Mouse (Mus musculus) spleen, adult 2 months (tissue): Measurements from ENCODE around the gene Lpp. TPM values are rescaled to one million over a fixed set of nuclear protein-coding genes. Genes with fewer than 3 reads are reported as not detected.

Source experiments
- DNase-seq, 2 experiments: peaks; one replicate each; pipeline versions ENCODE4 v3.0.0 to v3.0.0-alpha.2; 2012 to 2021; ENCODE audit warnings: low spot score in 2 of 2, low read depth in 1 of 2
- H3K27ac ChIP-seq: fragments of 200-500 bp; 2 replicates; pipeline ENCODE4 v1.5.1; 2012; ENCODE audit warnings: low read length, inconsistent platforms; ENCODE audit not compliant: insufficient read depth
- H3K27me3 ChIP-seq: fragments of 200-500 bp; 2 replicates; pipeline ENCODE4 v1.6.1; 2012; ENCODE audit warnings: mild to moderate bottlenecking, moderate library complexity, low read length, inconsistent platforms; ENCODE audit not compliant: control insufficient read depth, insufficient read depth
- H3K36me3 ChIP-seq: fragments of 200-500 bp; 2 replicates; pipeline ENCODE4 v1.6.1; 2012; ENCODE audit warnings: mild to moderate bottlenecking, low read length, inconsistent platforms; ENCODE audit not compliant: control insufficient read depth, insufficient read depth
- H3K4me1 ChIP-seq: fragments of 200-500 bp; 2 replicates; pipeline ENCODE4 v1.6.1; 2011; ENCODE audit warnings: inconsistent platforms; ENCODE audit not compliant: control insufficient read depth, insufficient read depth, insufficient read length
- H3K4me3 ChIP-seq: fragments of 200-500 bp; 2 replicates; pipeline ENCODE4 v1.5.1; 2011; ENCODE audit warnings: mild to moderate bottlenecking, inconsistent platforms; ENCODE audit not compliant: insufficient read depth, insufficient read length; ENCODE audit errors: extremely low read depth
- CTCF ChIP-seq: fragments of 200-500 bp; IDR thresholded peaks from 2 replicates; pipeline ENCODE4 v1.5.1; 2011; ENCODE audit warnings: mild to moderate bottlenecking, inconsistent platforms; ENCODE audit not compliant: insufficient read depth, insufficient read length, insufficient replicate concordance; ENCODE audit errors: extremely low read depth
- POLR2A ChIP-seq: fragments of 200-500 bp; IDR thresholded peaks from 2 replicates; pipeline ENCODE4 v1.6.1; 2011; ENCODE audit warnings: low read depth, low read length, inconsistent platforms
- WGBS: fragments of 180-500 bp; shearing (Covaris S2); methylation state at CpG from one replicate; pipeline ENCODE4 v1.1.7; 2018; 5-methylcytosine and 5-hydroxymethylcytosine counted together
- polyA plus RNA-seq: library from polyadenylated mRNA; depleted of rRNA; stranded (reverse); fragments of >200 nt; gene quantifications from 2 replicates; pipeline ENCODE4 v1.2.3, GENCODE M21; 2012

The Lpp gene
- polyA plus RNA-seq, 1 experiment: 8.2 TPM

DNA sequence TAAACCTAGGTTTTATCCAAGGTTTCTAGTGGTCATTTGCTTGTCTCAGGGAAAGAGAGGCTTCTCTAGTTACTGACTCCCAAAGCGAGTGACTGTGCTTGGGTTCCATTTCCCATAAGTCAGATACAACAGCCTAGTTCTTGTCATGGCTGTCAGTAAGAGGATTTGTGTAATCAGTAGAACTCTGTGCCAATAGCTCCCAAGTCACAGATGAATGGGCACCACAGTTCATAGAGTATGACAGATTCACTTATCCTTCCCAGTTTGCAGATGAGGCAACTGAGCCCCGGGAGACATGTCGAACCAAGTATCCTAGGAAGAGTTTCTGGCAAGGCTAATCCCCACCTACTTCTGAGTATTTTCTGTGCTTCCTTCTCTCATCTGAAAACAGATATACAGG, 556.0 kb downstream of the Lpp start:
- no peak overlapping the region for H3K27ac ChIP-seq

DNA sequence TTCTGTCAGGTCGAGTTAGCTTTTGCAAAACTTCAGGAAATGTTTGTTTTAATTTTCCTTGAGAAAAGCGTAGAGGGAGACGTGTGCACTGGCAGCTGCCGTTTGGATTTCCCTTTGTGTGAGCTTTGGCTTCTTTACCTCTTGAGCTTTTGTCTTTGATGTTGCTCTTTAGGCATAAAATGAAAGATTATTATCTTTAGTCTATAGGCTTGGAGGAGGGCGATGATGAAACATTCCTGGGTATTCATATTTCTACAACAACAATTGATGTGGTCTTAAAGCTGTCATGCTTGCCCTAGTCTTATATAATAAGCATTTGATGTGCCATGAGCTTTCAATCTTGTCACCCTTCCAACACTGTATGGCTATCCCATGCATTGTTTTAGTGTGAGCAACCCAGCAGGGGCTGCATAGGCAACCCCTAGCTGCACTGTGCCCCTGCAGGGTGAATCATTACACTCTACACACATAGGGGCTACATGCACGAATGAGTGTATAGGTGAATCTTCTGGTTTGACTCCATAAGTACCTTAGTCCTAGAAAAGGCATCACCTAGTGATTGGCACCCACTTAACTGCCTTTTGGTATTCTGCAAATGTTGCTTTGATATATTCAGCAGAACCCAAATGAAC, 556.9 kb downstream of the Lpp start:
- DNase-seq: no peak
- Histone ChIP-seq H3K4me1 (no peaks in the 10 kb centered on the region; the same call in 1 of the 2 replicates), H3K27ac (no peak overlapping the region), H3K4me3 (no peak overlapping the region), H3K27me3 (no peaks in the 10 kb centered on the region), H3K36me3 (no peaks in the 10 kb centered on the region)
- TF ChIP-seq POLR2A (no peak), CTCF (no peak)
- 76% methylated on average over 6 of the region's 6 CpGs for WGBS

More for the DNA sequence above, 556.0 kb downstream of the Lpp start:
- DNase-seq: no peak
- no peaks in the 10 kb centered on the region for H3K27me3 ChIP-seq
- TF ChIP-seq POLR2A (no peak), CTCF (no peak)
- WGBS: 95% methylated on average over 3 of the region's 3 CpGs
- no peaks in the 10 kb centered on the region; the same call in 1 of the 2 replicates for H3K4me1 ChIP-seq
- no peak overlapping the region for H3K4me3 ChIP-seq
- H3K36me3 ChIP-seq: no peaks in the 10 kb centered on the region

DNA sequence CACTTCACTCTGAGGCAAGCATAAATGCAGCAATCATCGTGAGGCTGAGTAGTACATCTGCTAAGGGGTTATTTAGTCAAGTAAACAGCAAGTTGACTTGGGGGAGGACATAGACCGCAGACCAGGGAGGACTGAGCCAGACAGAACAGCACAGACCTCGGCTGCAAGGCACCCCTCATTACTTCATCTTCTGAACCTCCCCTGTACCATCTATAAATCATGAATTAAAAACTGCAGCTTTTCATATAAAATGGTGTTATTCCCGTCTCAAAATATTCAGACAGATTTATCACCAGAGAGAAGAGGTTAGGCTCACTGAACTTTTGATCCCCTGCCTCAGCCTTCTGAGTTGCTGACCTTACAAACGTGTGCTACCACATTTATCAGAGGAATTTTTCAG, 558.6 kb downstream of the Lpp start:
- TF ChIP-seq POLR2A: no peak
- no peak for TF ChIP-seq CTCF
- Histone ChIP-seq H3K4me1 (no peaks in the 10 kb centered on the region; the same call in 1 of the 2 replicates), H3K27ac (no peak overlapping the region), H3K36me3 (no peaks in the 10 kb centered on the region), H3K27me3 (no peaks in the 10 kb centered on the region), H3K4me3 (no peak overlapping the region)
- DNase-seq: no peak
- 89% methylated on average over 5 of the region's 5 CpGs for WGBS

DNA sequence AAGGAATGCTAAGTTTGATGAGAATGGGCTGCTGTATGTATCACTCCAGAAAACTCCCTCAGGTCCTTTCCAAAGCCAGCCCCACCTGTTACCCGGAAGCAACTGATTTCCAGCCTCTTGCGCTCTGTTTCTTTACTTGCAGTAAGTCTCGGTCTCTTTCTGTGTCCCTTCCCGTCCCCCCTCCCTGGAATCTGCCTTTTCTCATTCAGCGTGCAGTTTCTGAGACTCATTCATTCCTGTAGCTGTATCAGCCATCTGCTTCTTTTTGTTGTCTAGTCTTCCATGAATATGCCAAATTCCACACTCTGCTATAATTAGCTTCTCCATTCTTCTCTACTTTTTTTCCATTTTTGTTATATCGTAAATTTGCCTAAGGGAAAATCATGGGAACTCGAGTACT, 561.7 kb downstream of the Lpp start:
- Histone ChIP-seq H3K4me1 (no peaks in the 10 kb centered on the region; the same call in 1 of the 2 replicates), H3K36me3 (no peaks in the 10 kb centered on the region), H3K27me3 (no peaks in the 10 kb centered on the region), H3K27ac (no peak overlapping the region), H3K4me3 (no peak overlapping the region)
- TF ChIP-seq CTCF (no peak), POLR2A (no peak)
- no peak for DNase-seq
- WGBS: 95% methylated on average over 7 of the region's 7 CpGs

DNA sequence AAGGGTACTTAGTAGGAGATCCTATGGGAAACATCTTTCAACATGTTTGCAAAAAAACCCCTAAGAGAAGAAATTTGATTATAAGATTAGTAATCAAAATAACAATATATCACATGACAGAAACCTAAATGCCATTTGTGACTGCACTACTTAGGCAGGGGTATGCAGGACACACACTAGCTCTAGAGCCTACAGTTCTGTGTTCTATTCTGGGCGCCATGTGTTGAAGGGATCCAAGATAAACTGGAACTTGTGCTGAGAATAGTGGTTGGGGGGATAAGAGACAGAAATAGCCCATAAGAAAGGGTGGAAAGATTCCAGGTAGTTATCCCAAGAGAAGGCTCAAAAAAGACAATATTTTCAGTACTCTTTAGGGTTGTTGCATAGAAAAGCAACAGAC, 565.4 kb downstream of the Lpp start:
- TF ChIP-seq CTCF (no peak), POLR2A (no peak)
- no peaks in the 10 kb centered on the region for H3K36me3 ChIP-seq
- no peaks in the 10 kb centered on the region for H3K27me3 ChIP-seq
- no peak overlapping the region for H3K27ac ChIP-seq
- 86% methylated on average over 1 of the region's 1 CpGs for WGBS
- no peaks in the 10 kb centered on the region for H3K4me1 ChIP-seq
- H3K4me3 ChIP-seq: no peak overlapping the region
- no peak for DNase-seq

DNA sequence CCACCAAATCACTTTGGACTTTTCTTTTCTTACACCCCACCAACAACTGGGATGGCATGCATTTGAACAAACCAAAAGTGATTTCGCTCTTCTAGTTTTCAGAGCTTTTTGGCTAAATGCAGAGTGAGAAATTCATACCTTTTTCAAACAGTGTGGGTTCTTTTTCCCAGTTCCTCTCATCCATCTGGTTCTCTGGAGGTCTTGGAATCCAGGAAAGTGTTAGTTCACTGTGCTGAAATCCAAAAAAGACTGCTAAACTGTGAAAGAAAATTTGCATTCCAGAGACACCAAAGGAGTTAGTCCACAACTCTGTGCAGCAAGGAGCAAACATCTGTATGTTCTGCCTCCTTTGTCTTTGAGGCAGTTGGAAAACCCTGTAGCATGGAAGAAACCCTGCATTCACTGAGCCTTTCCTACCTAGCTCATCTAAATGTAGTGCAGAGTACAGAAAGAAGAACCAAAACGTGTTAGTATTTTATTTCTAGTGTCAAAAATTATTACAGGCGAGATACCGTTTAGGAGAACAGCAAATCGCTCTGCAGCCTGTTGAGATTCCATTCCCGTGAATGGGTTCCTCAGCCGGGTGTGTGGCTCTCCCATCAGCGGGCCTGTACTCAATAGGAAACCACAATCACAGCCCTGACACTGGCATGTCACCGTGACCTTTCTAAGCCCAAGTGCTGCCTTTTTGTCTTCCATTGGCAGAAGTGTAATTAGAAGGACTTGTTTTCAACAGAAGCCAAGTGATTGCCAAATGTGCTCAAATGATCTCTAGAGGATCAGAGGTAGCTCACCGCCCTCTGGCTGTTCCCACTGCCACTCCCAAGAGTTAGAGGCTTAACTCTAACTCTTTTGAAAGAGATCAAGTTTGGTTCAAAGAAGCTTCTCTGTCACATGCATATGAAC, 567.8 kb downstream of the Lpp start:
- Histone ChIP-seq H3K36me3 (no peaks in the 10 kb centered on the region), H3K4me3 (no peak overlapping the region), H3K27ac (no peak overlapping the region), H3K27me3 (no peaks in the 10 kb centered on the region), H3K4me1 (peaks cover 2% of the 10 kb centered on the region; the same call in 1 of the 2 replicates)
- TF ChIP-seq CTCF: no peak
- TF ChIP-seq POLR2A: no peak
- DNase-seq: no peak
- WGBS: 49% methylated on average over 10 of the region's 10 CpGs
